In genomic region chr4:115749336-115749735, GRCm38 (mm10) we compare ENCODE assay signal across 24 mouse cellular contexts. TPM values are rescaled to one million over a fixed set of nuclear protein-coding genes. Genes with fewer than 3 reads are reported as not detected.
DNase-seq lines count a peak whose midpoint lies in the region; ATAC-seq and TF ChIP-seq lines count a peak whose summit lies in the region.
"Had no signal": no experiment of that assay in that cellular context is flagged by ENCODE, and none has a peak within 500 bp of the region (broad histone marks: within the 10 kb centered on the region; RNA-seq: fewer than 3 reads in every experiment).

No protein-coding gene starts in this region.

- no peaks in the 10 kb centered on the region for H3K9me3 ChIP-seq in MEL (replicated peaks; ENCODE audit: insufficient read depth, low read length)
- no peaks in the 10 kb centered on the region for H3K9me3 ChIP-seq in intestine, embryonic 16.5 days (ENCODE audit: control insufficient read depth, low read length)
- H3K9me3 ChIP-seq: embryonic facial prominence, embryonic 10.5 days; embryonic facial prominence, embryonic 12.5 days; forebrain, embryonic 13.5 days; forebrain, embryonic 15.5 days; G1E had no signal

- peaks cover 2 to 25% of the 10 kb centered on the region in 2 experiments; a peak in 3 of 4 replicates for H3K36me3 ChIP-seq in MEL (ENCODE audit: control insufficient read depth in 1 of 2, insufficient read depth in 2 of 2, low read length in 2 of 2)
- no peaks in the 10 kb centered on the region for H3K36me3 ChIP-seq in intestine, embryonic 16.5 days (ENCODE audit: control insufficient read depth, insufficient read depth, low read length)

- ATAC-seq in intestine, embryonic 16.5 days, result peak; percentile 77
- ATAC-seq: CD4-positive, CD25-positive, alpha-beta regulatory T cell, adult 4 months; forebrain, embryonic 13.5 days; forebrain, embryonic 15.5 days; forebrain, postnatal 0 days had no signal

- H3K4me1 ChIP-seq in MEL (ENCODE audit: control insufficient read depth in 1 of 2, insufficient read depth in 2 of 2, low read length in 2 of 2), result peaks cover 0 to 4% of the 10 kb centered on the region in 2 experiments; a peak in 1 of 4 replicates
- 0 out of 2 replicates have a peak, but pooled peaks cover 2% of the 10 kb centered on the region for H3K4me1 ChIP-seq in intestine, embryonic 16.5 days (ENCODE audit: control insufficient read depth, insufficient read depth, low read length)
- H3K4me1 ChIP-seq: embryonic facial prominence, embryonic 10.5 days; embryonic facial prominence, embryonic 12.5 days; forebrain, embryonic 13.5 days; forebrain, embryonic 15.5 days had no signal

- H3K4me2 ChIP-seq in intestine, embryonic 16.5 days (ENCODE audit: low read depth, low read length), result no peak overlapping the region
- H3K4me2 ChIP-seq: embryonic facial prominence, embryonic 12.5 days; forebrain, embryonic 13.5 days; forebrain, embryonic 15.5 days had no signal

- no peaks in the 10 kb centered on the region for H3K27me3 ChIP-seq in MEL (ENCODE audit: control insufficient read depth in 1 of 2, insufficient read depth in 2 of 2, low read length in 2 of 2)
- H3K27me3 ChIP-seq in intestine, embryonic 16.5 days (replicated peaks; ENCODE audit: control insufficient read depth, insufficient read depth, low read length), result no peaks in the 10 kb centered on the region
- H3K27me3 ChIP-seq: CH12.LX; embryonic facial prominence, embryonic 12.5 days; forebrain, embryonic 13.5 days; forebrain, embryonic 15.5 days had no signal

- H3K9ac ChIP-seq in MEL (ENCODE audit: control insufficient read depth, low read depth, low read length, poor library complexity, severe bottlenecking), result no peak overlapping the region
- no peak overlapping the region for H3K9ac ChIP-seq in intestine, embryonic 16.5 days (ENCODE audit: low read depth, low read length)
- H3K9ac ChIP-seq: embryonic facial prominence, embryonic 12.5 days; forebrain, embryonic 13.5 days; forebrain, embryonic 15.5 days; forebrain, postnatal 0 days had no signal

- peak; percentile 35 for DNase-seq in heart, adult 11 months
- no peak for DNase-seq in heart, postnatal 4 days
- peak; percentile 32 for DNase-seq in MEL (ENCODE audit: low read depth, low spot score)
- DNase-seq in kidney, postnatal 4 days, result no peak
- DNase-seq in thymus, postnatal 36 days, result no peak
- DNase-seq: adrenal gland, adult 2 months; adrenal gland, postnatal 10 days; adrenal gland, postnatal 36 days; B cell, adult 2 months; cerebellum, adult 11-12 months; cerebellum, adult 2 months; cerebellum, adult 9-10 months; cerebellum, postnatal 10 days; cerebellum, postnatal 25 days; forebrain, postnatal 0 days had no signal

- no peak overlapping the region for H3K27ac ChIP-seq in MEL (ENCODE audit: control insufficient read depth, low read depth, low read length)
- H3K27ac ChIP-seq in intestine, embryonic 16.5 days (ENCODE audit: low read length), result no peak overlapping the region
- H3K27ac ChIP-seq: embryonic facial prominence, embryonic 10.5 days; embryonic facial prominence, embryonic 12.5 days; forebrain, embryonic 13.5 days; forebrain, embryonic 15.5 days had no signal

- no peak for TF ChIP-seq RAD21 in MEL (IDR thresholded peaks at IDR 0.05; ENCODE audit: low read depth, low read length)

- no peak for TF ChIP-seq POLR2A in MEL (IDR thresholded peaks at IDR 0.05; ENCODE audit: control insufficient read depth in 1 of 2, insufficient read depth in 1 of 2, low read depth in 1 of 2, low read length in 2 of 2, poor library complexity in 1 of 2)

- H3K4me3 ChIP-seq in MEL (ENCODE audit: control insufficient read depth in 1 of 2, insufficient read depth in 1 of 2, low read depth in 2 of 2, low read length in 2 of 2), result no peak overlapping the region
- no peak overlapping the region for H3K4me3 ChIP-seq in intestine, embryonic 16.5 days (ENCODE audit: low read length)
- H3K4me3 ChIP-seq: embryonic facial prominence, embryonic 10.5 days; embryonic facial prominence, embryonic 12.5 days; forebrain, embryonic 13.5 days; forebrain, embryonic 15.5 days had no signal

- TF ChIP-seq EP300 in MEL (IDR thresholded peaks at IDR 0.05; ENCODE audit: low read depth in 1 of 2, low read length in 2 of 2), result peak in 1 of 2 experiments; percentile 28; a peak in 2 of 4 replicates

- no peak for TF ChIP-seq CTCF in MEL (IDR thresholded peaks at IDR 0.05 in 2 of 3, conservative IDR thresholded peaks at IDR 0.05 in 1 of 3; ENCODE audit: control insufficient read depth in 1 of 3, insufficient read depth in 1 of 3, low read depth in 2 of 3, low read length in 3 of 3, poor library complexity in 1 of 3, severe bottlenecking in 1 of 3)

- no peaks in the 10 kb centered on the region for H3K79me2 ChIP-seq in MEL (ENCODE audit: control insufficient read depth, insufficient read depth, low read length, poor library complexity)

- WGBS in intestine, embryonic 16.5 days, result 49% methylated on average over 1 of the region's 1 CpGs

TF ChIP-seq in MEL, 35 proteins besides CTCF, POLR2A, EP300 and RAD21:
- peak; percentile 12; the same call in 1 of the 2 replicates for TF ChIP-seq GATA1 (IDR thresholded peaks at IDR 0.05; ENCODE audit: low read depth, low read length)
- peak; percentile 15; the same call in 1 of the 2 replicates for TF ChIP-seq MXI1 (IDR thresholded peaks at IDR 0.05; ENCODE audit: low read depth, low read length)
- peak; percentile 49 for TF ChIP-seq RCOR1 (IDR thresholded peaks at IDR 0.05; ENCODE audit: low read depth, low read length)
- TF ChIP-seq MYC (IDR thresholded peaks at IDR 0.05; ENCODE audit: low read depth, low read length), result no peak
- TF ChIP-seq ZKSCAN1 (IDR thresholded peaks at IDR 0.05; ENCODE audit: low read depth, low read length), result no peak
- TF ChIP-seq SIN3A (IDR thresholded peaks at IDR 0.05; ENCODE audit: low read length), result no peak

RNA-seq across cellular contexts. Expression of gene Efcab14, which starts 11.8 kb away (rescaled TPM):
- total RNA-seq in heart, postnatal 4 days (2021), result 10 to 100 TPM; 33.4 to 35.2 TPM
- 10.4 and 11.7 TPM in 2 replicates for total RNA-seq in MEL (2012; rRNA removed)
- polyA plus RNA-seq in MEL (2012; ENCODE audit: insufficient read depth in 1 of 2, insufficient read length in 2 of 2, low read depth in 1 of 2, low replicate concordance in 2 of 2, missing spikeins in 1 of 2), result 10 to 100 TPM in 1 of 2 experiments, not detected in 1; 17.1 TPM
- polyA plus RNA-seq in intestine, embryonic 16.5 days (2015; fragmentation: Nextera tagmentation; extraction: Ambion mirVana), result 32.9 and 33.3 TPM in 2 replicates

RNA-seq across cellular contexts. Expression of gene Tex38, which starts 31.5 kb away (rescaled TPM):
- total RNA-seq in heart, postnatal 4 days (2021), result 1 to 10 TPM in 1 of 2 experiments, under 1 TPM in 1; 0.60 to 1.2 TPM
- not detected in 2 replicates for total RNA-seq in MEL (2012; rRNA removed)
- polyA plus RNA-seq in MEL (2012; ENCODE audit: insufficient read depth in 1 of 2, insufficient read length in 2 of 2, low read depth in 1 of 2, low replicate concordance in 2 of 2, missing spikeins in 1 of 2), result under 1 TPM in 1 of 2 experiments, not detected in 1; 0.15 TPM
- polyA plus RNA-seq in intestine, embryonic 16.5 days (2015; fragmentation: Nextera tagmentation; extraction: Ambion mirVana), result 0.23 and 0.34 TPM in 2 replicates
- total RNA-seq: G1E had no signal
- polyA plus RNA-seq: embryonic facial prominence, embryonic 14.5 days; forebrain, embryonic 13.5 days; G1E had no signal

RNA-seq across cellular contexts. Expression of gene Atpaf1, which starts 35.3 kb away (rescaled TPM):
- total RNA-seq in heart, postnatal 4 days (2021), result 10 to 100 TPM; 56.1 to 59.3 TPM
- 18.9 and 24.5 TPM in 2 replicates for total RNA-seq in MEL (2012; rRNA removed)
- 10 to 100 TPM in 1 of 2 experiments, not detected in 1; 23.4 TPM for polyA plus RNA-seq in MEL (2012; ENCODE audit: insufficient read depth in 1 of 2, insufficient read length in 2 of 2, low read depth in 1 of 2, low replicate concordance in 2 of 2, missing spikeins in 1 of 2)
- 47.5 and 52.8 TPM in 2 replicates for polyA plus RNA-seq in intestine, embryonic 16.5 days (2015; fragmentation: Nextera tagmentation; extraction: Ambion mirVana)

Comparison
In these comparisons a context has a peak if more than half of its experiments do, and no peak if none do; other contexts are left out.
1. DNase-seq: peak in heart, adult 11 months (single experiment) and MEL (single experiment); none in heart, postnatal 4 days (single experiment), kidney, postnatal 4 days (0 of 2) and thymus, postnatal 36 days (0 of 2).